Mouse (Mus musculus) liver, postnatal 0 days (tissue): ENCODE data around the gene Ces4a.

Experiments used
- CTCF ChIP-seq: sonication (generic); IDR thresholded peaks from 2 replicates; pipeline ENCODE4 v1.5.1; 2016; ENCODE audit warnings: antibody characterized with exemption, low read depth
- EP300 ChIP-seq: IDR thresholded peaks from 2 replicates; pipeline ENCODE4 v1.6.1; 2016; ENCODE audit warnings: antibody characterized with exemption, low read depth, mild to moderate bottlenecking

DNA sequence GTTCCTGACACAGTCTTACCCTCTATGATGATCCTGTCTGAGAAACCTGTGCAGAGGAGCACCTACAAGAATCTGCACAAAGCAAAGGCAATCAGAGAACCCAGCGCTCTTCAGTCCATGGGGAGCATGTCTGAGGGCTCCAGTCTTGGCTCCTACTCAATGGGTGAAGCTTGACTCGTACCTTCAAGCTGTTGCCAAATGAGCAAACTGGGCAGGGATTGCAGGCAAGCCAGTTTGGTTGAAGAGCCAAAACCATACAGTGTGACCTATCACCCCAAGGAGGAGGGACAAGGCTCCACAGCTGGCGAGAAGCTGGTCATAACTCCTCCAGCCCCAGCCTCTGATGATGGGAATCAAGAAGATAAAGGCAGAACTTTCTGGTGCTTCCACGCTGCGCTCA lies at the start of gene Ces4a:
- TF ChIP-seq CTCF (no peak), EP300 (no peak)
